Mouse (Mus musculus): ENCODE data around the gene Col5a3.

- TF ChIP-seq POLR2A (IDR thresholded peaks at IDR 0.05; ENCODE audit: extremely low read depth, insufficient read depth, low read length) (no peak), CTCF (IDR thresholded peaks at IDR 0.05; ENCODE audit: low read depth, low read length) (no peak)
These were observed 22.5 kb upstream of the Col5a3 start for GRCm38 (mm10) chr9:20837184-20837947.
